Mouse (Mus musculus): ENCODE data around the gene A930018P22Rik. TPM values are rescaled to one million over a fixed set of nuclear protein-coding genes. Genes with fewer than 3 reads are reported as not detected.

A930018P22Rik gene
- polyA plus RNA-seq, 1 experiment from 2014 or later = not detected

- WGBS = 94% methylated on average over 2 of the region's 2 CpGs
- DNase-seq (ENCODE audit: low spot score) = no peak
- no peak overlapping the region for H3K9ac ChIP-seq
These were observed 43.1 kb downstream of the A930018P22Rik start for GRCm38 (mm10) chr2:104165631-104166030.

DNA sequence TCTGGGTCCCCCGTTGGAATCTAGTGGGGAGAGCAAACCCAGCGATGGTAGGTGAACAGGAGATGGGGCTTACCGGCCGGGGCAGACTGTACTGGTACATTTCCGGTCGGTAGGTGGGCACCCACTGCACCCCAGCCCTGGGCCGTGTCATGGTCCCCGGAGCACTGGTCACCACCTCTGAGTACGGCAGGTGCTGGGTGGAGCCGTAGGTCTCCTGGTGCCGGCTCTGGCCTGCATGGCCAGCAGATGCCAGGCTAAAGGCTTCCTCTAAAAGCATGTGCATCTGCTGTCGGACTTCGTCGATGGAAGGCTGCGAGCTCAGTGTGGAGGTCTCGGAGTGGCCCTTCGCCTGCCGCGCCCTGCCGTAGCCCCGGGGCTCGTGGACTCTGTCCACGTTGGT is 45.2 kb downstream of the A930018P22Rik start:
- ATAC-seq (ENCODE audit: low FRiP score) (peak; percentile 52; the same call in 1 of the 2 replicates), DNase-seq (ENCODE audit: low spot score) (no peak)
- 89% methylated on average over 23 of the region's 23 CpGs for WGBS
- Histone ChIP-seq H3K36me3 (replicated peaks; ENCODE audit: control insufficient read depth, insufficient read depth) (peaks cover 18% of the 10 kb centered on the region), H3K27ac (0 out of 2 replicates have a peak overlapping the region, but pooled peaks have one; percentile 47), H3K9ac (no peak overlapping the region; the same call in 1 of the 2 replicates), H3K4me1 (replicated peaks; ENCODE audit: control insufficient read depth, insufficient read depth, low read length) (peaks cover 8% of the 10 kb centered on the region; the same call in 1 of the 2 replicates), H3K9me3 (ENCODE audit: control insufficient read depth, low read length) (no peaks in the 10 kb centered on the region), H3K27me3 (ENCODE audit: control insufficient read depth, insufficient read depth, low read length) (no peaks in the 10 kb centered on the region), H3K4me2 (replicated peaks) (0 out of 2 replicates have a peak overlapping the region, but pooled peaks have one; percentile 15), H3K4me3 (replicated peaks; ENCODE audit: low read length) (no peak overlapping the region)

More at GRCm38 (mm10) chr2:104165631-104166030, 43.1 kb downstream of the A930018P22Rik start:
- Histone ChIP-seq H3K27me3 (ENCODE audit: control insufficient read depth, insufficient read depth, low read length) (no peaks in the 10 kb centered on the region), H3K4me1 (replicated peaks; ENCODE audit: control insufficient read depth, insufficient read depth, low read length) (peaks cover 8% of the 10 kb centered on the region; the same call in 1 of the 2 replicates), H3K4me2 (replicated peaks) (no peak overlapping the region), H3K27ac (no peak overlapping the region), H3K9me3 (ENCODE audit: control insufficient read depth, low read length) (no peaks in the 10 kb centered on the region), H3K36me3 (replicated peaks; ENCODE audit: control insufficient read depth, insufficient read depth) (peaks cover 19% of the 10 kb centered on the region), H3K4me3 (replicated peaks; ENCODE audit: low read length) (no peak overlapping the region)
- no peak for ATAC-seq (ENCODE audit: low FRiP score)

DNA sequence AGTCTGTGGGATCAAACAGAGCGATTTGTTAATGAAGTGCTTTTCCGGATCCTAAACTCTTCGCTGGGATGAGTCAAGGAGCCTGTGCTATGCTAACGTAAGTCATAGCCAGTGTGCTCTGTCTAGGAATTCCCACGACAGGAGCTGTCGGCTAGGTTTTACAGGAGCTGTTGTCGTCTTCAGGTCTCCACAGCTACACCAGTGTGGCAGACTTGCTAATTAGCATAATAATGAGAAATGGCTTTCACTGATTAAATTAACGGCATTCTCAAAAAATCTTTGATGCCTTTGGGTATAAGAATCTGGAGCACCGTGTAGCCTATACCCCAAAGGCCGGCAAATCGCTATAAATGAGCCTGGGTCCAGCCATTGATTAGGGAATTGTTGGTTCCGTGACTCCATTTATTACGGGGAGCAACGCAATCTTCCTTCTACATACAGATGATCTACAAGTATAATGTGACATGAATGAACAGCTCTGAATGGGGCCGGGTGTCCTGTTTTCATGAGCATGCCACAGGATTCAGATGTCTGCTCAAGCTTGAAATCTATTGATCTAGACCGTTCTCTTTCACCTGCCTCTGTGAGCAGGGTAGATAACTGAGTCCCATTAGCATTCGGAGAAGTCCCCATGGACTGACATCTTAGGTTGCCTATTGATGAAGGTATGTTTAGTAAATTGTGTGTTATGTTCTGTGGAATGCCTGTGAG is 45.8 kb downstream of the A930018P22Rik start:
- H3K27ac ChIP-seq = peak overlapping the region; percentile 47
- no peaks in the 10 kb centered on the region for H3K27me3 ChIP-seq (ENCODE audit: control insufficient read depth, insufficient read depth, low read length)
- WGBS = 34% methylated on average over 17 of the region's 17 CpGs
- ATAC-seq (ENCODE audit: low FRiP score) = peak; percentile 87; the same call in 1 of the 2 replicates
- H3K9me3 ChIP-seq (ENCODE audit: control insufficient read depth, low read length) = no peaks in the 10 kb centered on the region
- H3K4me3 ChIP-seq (replicated peaks; ENCODE audit: low read length) = no peak overlapping the region
- peaks cover 8% of the 10 kb centered on the region; the same call in 1 of the 2 replicates for H3K4me1 ChIP-seq (replicated peaks; ENCODE audit: control insufficient read depth, insufficient read depth, low read length)
- H3K36me3 ChIP-seq (replicated peaks; ENCODE audit: control insufficient read depth, insufficient read depth) = peaks cover 13% of the 10 kb centered on the region
- H3K9ac ChIP-seq = no peak overlapping the region; the same call in 1 of the 2 replicates
- H3K4me2 ChIP-seq (replicated peaks) = peak overlapping the region; percentile 15; the same call in 1 of the 2 replicates
- peak; percentile 32 for DNase-seq (ENCODE audit: low spot score)

- Histone ChIP-seq H3K4me1 (replicated peaks; ENCODE audit: control insufficient read depth, insufficient read depth, low read length) (peaks cover 17% of the 10 kb centered on the region), H3K9me3 (ENCODE audit: control insufficient read depth, low read length) (no peaks in the 10 kb centered on the region), H3K36me3 (replicated peaks; ENCODE audit: control insufficient read depth, insufficient read depth) (peaks cover 1% of the 10 kb centered on the region; the same call in 1 of the 2 replicates), H3K27me3 (ENCODE audit: control insufficient read depth, insufficient read depth, low read length) (no peaks in the 10 kb centered on the region), H3K9ac (no peak overlapping the region), H3K4me3 (replicated peaks; ENCODE audit: low read length) (no peak overlapping the region), H3K27ac (no peak overlapping the region), H3K4me2 (replicated peaks) (no peak overlapping the region)
- no peak for ATAC-seq (ENCODE audit: low FRiP score)
- DNase-seq (ENCODE audit: low spot score) = no peak
- WGBS = 75% methylated on average over 11 of the region's 11 CpGs
These were observed 50.3 kb downstream of the A930018P22Rik start for GRCm38 (mm10) chr2:104172695-104173348.

DNA sequence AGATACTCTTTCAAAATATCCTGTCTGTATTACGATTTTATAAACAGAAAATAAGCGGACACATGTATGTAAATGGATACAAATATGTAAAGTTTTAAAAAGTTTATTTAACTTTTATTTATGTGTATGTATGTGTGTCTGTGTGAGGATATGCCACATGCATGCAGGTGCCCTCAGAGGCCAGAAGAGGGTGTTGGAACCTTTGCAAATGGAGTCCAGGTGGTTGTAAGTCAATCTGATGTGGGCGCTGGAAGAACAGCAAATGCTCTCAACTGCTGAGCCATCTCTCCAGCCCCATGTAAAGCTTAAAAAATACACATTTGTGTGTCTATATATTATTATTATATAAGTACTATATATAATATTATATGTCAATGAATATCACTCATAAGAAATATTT is 50.9 kb downstream of the A930018P22Rik start:
- no peaks in the 10 kb centered on the region for H3K27me3 ChIP-seq (ENCODE audit: control insufficient read depth, insufficient read depth, low read length)
- WGBS = 95% methylated on average over 3 of the region's 3 CpGs
- ATAC-seq (ENCODE audit: low FRiP score) (no peak), DNase-seq (ENCODE audit: low spot score) (no peak)
- H3K9me3 ChIP-seq (ENCODE audit: control insufficient read depth, low read length) = no peaks in the 10 kb centered on the region
- no peaks in the 10 kb centered on the region for H3K36me3 ChIP-seq (replicated peaks; ENCODE audit: control insufficient read depth, insufficient read depth)
- H3K4me1 ChIP-seq (replicated peaks; ENCODE audit: control insufficient read depth, insufficient read depth, low read length) = peaks cover 11% of the 10 kb centered on the region
- H3K4me3 ChIP-seq (replicated peaks; ENCODE audit: low read length) = no peak overlapping the region
- H3K9ac ChIP-seq = no peak overlapping the region
- no peak overlapping the region for H3K27ac ChIP-seq
- H3K4me2 ChIP-seq (replicated peaks) = no peak overlapping the region

Other genes starting within 250 kb of the A930018P22Rik start
- 48.1 and 49.8 TPM in 2 replicates for gene Lmo2, start 164.8 kb upstream of the A930018P22Rik start, polyA plus RNA-seq (2014; fragmentation: Nextera tagmentation; extraction: Ambion mirVana)
- 68.3 and 76.8 TPM in 2 replicates for gene Fbxo3, start 95.0 kb upstream of the A930018P22Rik start, polyA plus RNA-seq (2014; fragmentation: Nextera tagmentation; extraction: Ambion mirVana)
- gene 4931422A03Rik, start 94.4 kb upstream of the A930018P22Rik start, polyA plus RNA-seq (2014; fragmentation: Nextera tagmentation; extraction: Ambion mirVana) = 2.5 and 2.9 TPM in 2 replicates
- gene Gm10912, start 56.9 kb upstream of the A930018P22Rik start, polyA plus RNA-seq (2014; fragmentation: Nextera tagmentation; extraction: Ambion mirVana) = not detected in 2 replicates
- gene Gm10799, start 54.2 kb upstream of the A930018P22Rik start, polyA plus RNA-seq (2014; fragmentation: Nextera tagmentation; extraction: Ambion mirVana) = not detected in 2 replicates
- gene Cd59b, start 52.9 kb upstream of the A930018P22Rik start, polyA plus RNA-seq (2014; fragmentation: Nextera tagmentation; extraction: Ambion mirVana) = 3.2 and 3.3 TPM in 2 replicates
- 14.9 and 16.6 TPM in 2 replicates for gene Cd59a, start 27.0 kb upstream of the A930018P22Rik start, polyA plus RNA-seq (2014; fragmentation: Nextera tagmentation; extraction: Ambion mirVana)